Mouse (Mus musculus): ENCODE data around the gene Tshr.
"Not testable (repeated sequence)": the region's sequence is repeated elsewhere in the genome, so short reads cannot be mapped to it uniquely, and the experiment has no call there.

Tshr gene

GRCm38 (mm10) chr12:91384281-91385017, at the start of gene Tshr, which contains the start of gene Cep128:
TSS of gene Tshr (plus strand) at chr12:91384563.
TSS of gene Cep128 (minus strand) at chr12:91384409.
- peak; percentile 96 for DNase-seq (ENCODE audit: low spot score)

GRCm38 (mm10) chr12:91338656-91339055, 45.7 kb upstream of the Tshr start:
- not testable (repeated sequence) for DNase-seq (ENCODE audit: low spot score)

GRCm38 (mm10) chr12:91353783-91354182, 30.6 kb upstream of the Tshr start:
- DNase-seq (ENCODE audit: low spot score) = no peak

GRCm38 (mm10) chr12:91369173-91369572, 15.2 kb upstream of the Tshr start:
- no peak for DNase-seq (ENCODE audit: low spot score)

- no peak for DNase-seq (ENCODE audit: low spot score)
Measured at GRCm38 (mm10) chr12:91383516-91384264, 673 bp upstream of the Tshr start.

GRCm38 (mm10) chr12:91400232-91401048, 16.1 kb downstream of the Tshr start:
- peak; percentile 49 for DNase-seq (ENCODE audit: low spot score)

- DNase-seq (ENCODE audit: low spot score) = no peak
Measured at GRCm38 (mm10) chr12:91401049-91401352, 16.6 kb downstream of the Tshr start.

GRCm38 (mm10) chr12:91410306-91410705, 25.9 kb downstream of the Tshr start:
- DNase-seq (ENCODE audit: low spot score) = no peak

- no peak for DNase-seq (ENCODE audit: low spot score)
Measured at GRCm38 (mm10) chr12:91412461-91413182, 28.3 kb downstream of the Tshr start.

- DNase-seq (ENCODE audit: low spot score) = no peak
Measured at GRCm38 (mm10) chr12:91415112-91415511, 30.7 kb downstream of the Tshr start.

GRCm38 (mm10) chr12:91416828-91417227, 32.5 kb downstream of the Tshr start:
- no peak for DNase-seq (ENCODE audit: low spot score)

GRCm38 (mm10) chr12:91418791-91419190, 34.4 kb downstream of the Tshr start:
- DNase-seq (ENCODE audit: low spot score) = peak; percentile 37

GRCm38 (mm10) chr12:91421272-91421671, 36.9 kb downstream of the Tshr start:
- no peak for DNase-seq (ENCODE audit: low spot score)

- peak; percentile 17 for DNase-seq (ENCODE audit: low spot score)
Measured at GRCm38 (mm10) chr12:91423125-91423820, 38.9 kb downstream of the Tshr start.

GRCm38 (mm10) chr12:91426499-91426898, 42.1 kb downstream of the Tshr start:
- DNase-seq (ENCODE audit: low spot score) = no peak

GRCm38 (mm10) chr12:91427129-91427528, 42.8 kb downstream of the Tshr start:
- no peak for DNase-seq (ENCODE audit: low spot score)

- no peak for DNase-seq (ENCODE audit: low spot score)
Measured at GRCm38 (mm10) chr12:91482195-91482733, 97.9 kb downstream of the Tshr start.

GRCm38 (mm10) chr12:91486342-91486741, 102.0 kb downstream of the Tshr start:
- no peak for DNase-seq (ENCODE audit: low spot score)

GRCm38 (mm10) chr12:91488406-91488805, 104.0 kb downstream of the Tshr start:
- no peak for DNase-seq (ENCODE audit: low spot score)

GRCm38 (mm10) chr12:91495497-91496225, 111.3 kb downstream of the Tshr start:
- no peak for DNase-seq (ENCODE audit: low spot score)
